Mouse (Mus musculus): ENCODE results near the gene Poc1b. TPM values are rescaled to one million over a fixed set of nuclear protein-coding genes. Genes with fewer than 3 reads are reported as not detected.
A peak's percentile ranks its signal among the peaks of the same experiment; 100 is the strongest.

Poc1b gene
- total and polyA plus RNA-seq, 3 experiments, result 3.6 to 6.7 (median 4.1) TPM

DNA sequence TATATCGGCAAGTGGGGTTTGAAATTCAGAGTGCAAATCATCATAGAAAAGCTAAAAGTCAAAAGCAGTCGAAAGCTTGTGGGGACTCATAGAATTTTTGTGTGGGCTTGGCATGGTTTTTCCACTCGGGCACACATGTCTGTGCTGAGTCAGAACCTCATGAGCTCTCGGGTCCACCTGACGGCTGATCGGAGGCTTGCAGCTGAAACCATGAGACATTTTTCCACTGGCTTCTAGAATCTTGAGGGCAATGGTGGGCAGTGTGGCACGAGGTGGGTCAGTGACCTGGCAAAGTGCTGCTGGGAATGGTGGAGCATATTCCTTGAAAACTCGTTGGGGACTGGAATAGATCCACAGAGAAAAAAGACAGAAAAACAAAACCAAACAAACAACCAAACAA, 114.7 kb downstream of the Poc1b start:
- no peaks in the 10 kb centered on the region for H3K36me3 ChIP-seq (ENCODE audit: control insufficient read depth, insufficient read depth, low read length)
- DNase-seq, result no peak
- H3K79me2 ChIP-seq (replicated peaks; ENCODE audit: control insufficient read depth, insufficient read depth, low read length), result no peaks in the 10 kb centered on the region
- intact Hi-C loops (cut with DNase I), result no loop called here
- no peak overlapping the region for H3K9ac ChIP-seq (ENCODE audit: low read depth, low read length)
- WGBS, result 91% methylated on average over 8 of the region's 8 CpGs
- no peak overlapping the region for H3K4me3 ChIP-seq
- H3K4me1 ChIP-seq (ENCODE audit: control insufficient read depth, insufficient read depth, low read length), result no peaks in the 10 kb centered on the region
- TF ChIP-seq CTCF (IDR thresholded peaks at IDR 0.05), result peak; percentile 4; the same call in 1 of the 2 replicates
- no peak for TF ChIP-seq POLR2A (IDR thresholded peaks at IDR 0.05; ENCODE audit: insufficient read depth, low read depth, low read length)
- no peak for TF ChIP-seq EP300 (IDR thresholded peaks at IDR 0.05; ENCODE audit: insufficient read depth, low read depth, low read length)
- H3K27ac ChIP-seq, result no peak overlapping the region
- H3K27me3 ChIP-seq (ENCODE audit: control insufficient read depth, insufficient read depth, low read length), result no peaks in the 10 kb centered on the region

DNA sequence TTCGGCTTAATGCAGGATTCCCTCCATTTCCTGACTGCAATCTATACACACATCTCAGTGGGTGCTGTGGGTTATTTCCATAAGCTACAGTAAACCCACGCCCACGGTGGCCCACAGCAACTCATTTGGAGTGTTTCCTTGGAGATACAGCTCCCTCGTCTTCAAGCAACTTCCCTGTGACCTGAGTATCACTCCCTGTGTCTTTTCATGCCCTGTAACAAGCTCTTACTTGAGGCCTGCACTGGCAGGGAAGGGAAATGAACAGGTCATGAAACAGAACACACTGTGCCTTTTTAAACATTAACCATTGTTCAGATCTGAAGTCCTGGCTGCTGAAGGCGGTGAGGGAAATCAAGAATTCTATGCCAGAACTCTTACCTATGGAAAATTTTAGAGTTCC, 115.9 kb downstream of the Poc1b start:
- H3K4me3 ChIP-seq, result no peak overlapping the region
- WGBS, result 78% methylated on average over 5 of the region's 5 CpGs
- peaks cover 5% of the 10 kb centered on the region; the same call in 1 of the 2 replicates for H3K36me3 ChIP-seq (ENCODE audit: control insufficient read depth, insufficient read depth, low read length)
- no peaks in the 10 kb centered on the region for H3K27me3 ChIP-seq (ENCODE audit: control insufficient read depth, insufficient read depth, low read length)
- TF ChIP-seq EP300 (IDR thresholded peaks at IDR 0.05; ENCODE audit: insufficient read depth, low read depth, low read length), result no peak
- no peak for TF ChIP-seq CTCF (IDR thresholded peaks at IDR 0.05)
- no peak for TF ChIP-seq POLR2A (IDR thresholded peaks at IDR 0.05; ENCODE audit: insufficient read depth, low read depth, low read length)
- H3K4me1 ChIP-seq (ENCODE audit: control insufficient read depth, insufficient read depth, low read length), result peaks cover 2% of the 10 kb centered on the region
- no peak for DNase-seq
- no peak overlapping the region for H3K27ac ChIP-seq
- no peaks in the 10 kb centered on the region for H3K79me2 ChIP-seq (replicated peaks; ENCODE audit: control insufficient read depth, insufficient read depth, low read length)
- intact Hi-C loops (cut with DNase I), result no loop called here
- H3K9ac ChIP-seq (ENCODE audit: low read depth, low read length), result no peak overlapping the region

DNA sequence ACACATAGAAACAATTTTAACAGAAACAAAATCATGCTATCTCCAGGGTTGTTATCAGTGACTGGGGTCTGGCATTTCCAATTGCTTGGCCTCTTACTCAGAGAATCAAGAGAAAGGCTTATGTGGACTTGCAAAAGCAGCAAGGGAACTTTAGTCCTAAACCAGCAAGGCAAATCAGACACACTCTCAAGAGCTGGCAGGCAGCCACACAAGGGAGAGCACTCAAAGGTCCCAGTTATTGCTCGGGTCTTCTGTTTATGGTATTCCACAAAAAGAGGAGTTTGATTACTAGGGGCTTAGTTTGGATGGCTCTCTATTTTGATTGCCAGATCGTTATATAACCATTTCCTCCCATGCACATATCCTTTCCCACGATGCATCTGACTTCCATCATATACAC, 117.4 kb downstream of the Poc1b start:
- WGBS, result 52% methylated on average over 3 of the region's 3 CpGs
- H3K79me2 ChIP-seq (replicated peaks; ENCODE audit: control insufficient read depth, insufficient read depth, low read length), result no peaks in the 10 kb centered on the region
- peaks cover 7% of the 10 kb centered on the region; the same call in 1 of the 2 replicates for H3K36me3 ChIP-seq (ENCODE audit: control insufficient read depth, insufficient read depth, low read length)
- intact Hi-C loops (cut with DNase I), result no loop called here
- H3K4me3 ChIP-seq, result no peak overlapping the region
- H3K9ac ChIP-seq (ENCODE audit: low read depth, low read length), result no peak overlapping the region
- H3K27me3 ChIP-seq (ENCODE audit: control insufficient read depth, insufficient read depth, low read length), result no peaks in the 10 kb centered on the region
- H3K27ac ChIP-seq, result no peak overlapping the region
- TF ChIP-seq EP300 (IDR thresholded peaks at IDR 0.05; ENCODE audit: insufficient read depth, low read depth, low read length) (no peak), POLR2A (IDR thresholded peaks at IDR 0.05; ENCODE audit: insufficient read depth, low read depth, low read length) (no peak), CTCF (IDR thresholded peaks at IDR 0.05) (no peak)
- peaks cover 7% of the 10 kb centered on the region for H3K4me1 ChIP-seq (ENCODE audit: control insufficient read depth, insufficient read depth, low read length)
- DNase-seq, result no peak

DNA sequence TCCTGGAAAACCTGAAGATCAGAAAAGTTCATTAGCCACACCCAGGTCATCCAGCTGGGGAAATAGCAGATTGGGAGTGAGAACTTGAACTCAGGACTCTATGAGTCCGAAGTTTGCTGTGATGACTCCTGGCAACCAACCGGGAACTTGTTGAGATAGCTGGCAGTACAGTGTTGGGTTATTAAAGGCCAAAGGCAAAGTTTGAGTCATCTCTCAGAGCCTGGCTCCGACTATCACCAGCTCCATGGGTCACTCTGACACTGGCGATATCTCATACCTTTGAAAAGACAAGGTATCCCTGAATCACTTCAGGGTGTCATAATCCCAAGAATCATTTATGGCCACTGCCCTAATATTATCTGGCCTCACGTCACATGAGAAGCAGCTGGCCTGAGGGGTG, 119.9 kb downstream of the Poc1b start:
- intact Hi-C loops (cut with DNase I), result loop anchor here (1.0 kb wide), 1 partner anchor 22 kb away; no protein-coding TSS in a partner anchor
- H3K4me3 ChIP-seq, result no peak overlapping the region
- DNase-seq, result no peak
- TF ChIP-seq POLR2A (IDR thresholded peaks at IDR 0.05; ENCODE audit: insufficient read depth, low read depth, low read length) (no peak), CTCF (IDR thresholded peaks at IDR 0.05) (no peak), EP300 (IDR thresholded peaks at IDR 0.05; ENCODE audit: insufficient read depth, low read depth, low read length) (no peak)
- H3K79me2 ChIP-seq (replicated peaks; ENCODE audit: control insufficient read depth, insufficient read depth, low read length), result no peaks in the 10 kb centered on the region
- peaks cover 7% of the 10 kb centered on the region; the same call in 1 of the 2 replicates for H3K36me3 ChIP-seq (ENCODE audit: control insufficient read depth, insufficient read depth, low read length)
- no peak overlapping the region for H3K27ac ChIP-seq
- H3K4me1 ChIP-seq (ENCODE audit: control insufficient read depth, insufficient read depth, low read length), result peaks cover 7% of the 10 kb centered on the region
- WGBS, result 71% methylated on average over 5 of the region's 5 CpGs
- no peak overlapping the region for H3K9ac ChIP-seq (ENCODE audit: low read depth, low read length)
- no peaks in the 10 kb centered on the region for H3K27me3 ChIP-seq (ENCODE audit: control insufficient read depth, insufficient read depth, low read length)

DNA sequence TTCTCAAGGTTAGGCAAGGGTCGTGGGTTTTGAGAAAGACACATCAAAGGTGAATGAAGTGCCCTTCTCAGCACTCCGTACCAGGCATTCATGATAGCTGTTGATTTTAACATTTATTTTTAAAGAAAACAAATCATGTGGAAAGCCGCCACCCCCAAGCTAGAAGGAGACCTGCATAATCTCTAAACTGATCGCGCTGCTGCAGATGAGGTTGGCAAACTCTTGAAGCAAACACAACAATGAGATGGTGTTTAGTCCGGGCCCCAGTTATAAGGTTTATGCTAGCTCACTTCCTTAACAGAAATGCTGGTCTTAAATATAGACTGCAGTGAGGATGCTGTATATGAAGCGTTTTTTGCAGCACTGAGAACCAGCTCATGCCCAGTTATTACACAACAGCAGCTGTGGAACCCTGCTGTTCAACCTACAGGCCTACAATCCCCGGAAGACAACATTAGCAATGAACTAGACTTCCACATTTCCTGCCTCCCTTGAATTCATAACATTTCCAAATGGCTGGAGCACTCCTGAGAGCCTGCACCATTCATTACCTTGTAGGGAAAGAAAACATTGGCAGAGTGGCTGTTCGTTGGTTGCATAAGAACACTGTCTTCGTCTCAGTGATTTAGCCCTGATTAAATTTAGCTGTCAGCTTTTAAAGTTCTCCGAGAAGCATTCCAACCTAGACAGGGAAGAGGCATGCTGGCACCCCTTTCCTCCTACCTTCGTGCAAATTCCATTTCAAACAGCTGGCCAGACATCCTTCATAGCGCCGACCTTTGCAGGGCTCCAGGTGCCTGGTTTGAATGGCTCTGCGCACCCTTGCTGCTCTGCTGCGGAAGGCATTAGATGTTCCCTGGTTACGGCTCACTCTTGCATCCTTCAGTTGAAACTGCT, 121.4 kb downstream of the Poc1b start:
- Histone ChIP-seq H3K4me3 (peak overlapping the region; percentile 15), H3K27me3 (ENCODE audit: control insufficient read depth, insufficient read depth, low read length) (no peaks in the 10 kb centered on the region), H3K4me1 (ENCODE audit: control insufficient read depth, insufficient read depth, low read length) (peaks cover 7% of the 10 kb centered on the region), H3K9ac (ENCODE audit: low read depth, low read length) (no peak overlapping the region), H3K36me3 (ENCODE audit: control insufficient read depth, insufficient read depth, low read length) (peaks cover 7% of the 10 kb centered on the region; the same call in 1 of the 2 replicates), H3K79me2 (replicated peaks; ENCODE audit: control insufficient read depth, insufficient read depth, low read length) (no peaks in the 10 kb centered on the region), H3K27ac (peak overlapping the region; percentile 64)
- intact Hi-C loops (cut with DNase I), result loop anchor here (1.0 kb wide), 1 partner anchor 24 kb away; no protein-coding TSS in a partner anchor
- WGBS, result 32% methylated on average over 17 of the region's 17 CpGs
- no peak for DNase-seq
- TF ChIP-seq EP300 (IDR thresholded peaks at IDR 0.05; ENCODE audit: insufficient read depth, low read depth, low read length) (no peak), POLR2A (IDR thresholded peaks at IDR 0.05; ENCODE audit: insufficient read depth, low read depth, low read length) (no peak), CTCF (IDR thresholded peaks at IDR 0.05) (no peak)
